Mouse (Mus musculus): ENCODE data around the gene Acap3. TPM values are rescaled to one million over a fixed set of nuclear protein-coding genes. Genes with fewer than 3 reads are reported as not detected.

Acap3 gene
- polyA plus RNA-seq, 1 experiment: 31.0 TPM

DNA sequence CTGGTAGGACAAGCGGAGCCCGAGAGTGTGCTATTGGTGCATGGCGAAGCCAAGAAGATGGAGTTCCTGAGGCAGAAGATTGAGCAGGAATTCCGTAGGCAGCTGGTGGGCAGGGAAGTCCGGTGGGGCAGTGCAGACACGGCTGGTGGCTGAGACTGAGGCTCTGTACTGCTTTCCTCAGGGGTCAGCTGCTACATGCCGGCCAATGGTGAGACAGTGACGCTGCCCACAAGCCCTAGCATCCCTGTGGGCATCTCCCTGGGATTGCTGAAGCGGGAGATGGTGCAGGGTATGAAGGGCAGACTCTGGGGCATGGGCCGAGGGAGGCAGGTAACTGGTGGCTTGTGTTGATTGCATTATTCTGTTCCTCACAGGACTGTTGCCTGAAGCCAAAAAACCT, 3.9 kb upstream of the Acap3 start:
- peaks cover 42% of the 10 kb centered on the region for H3K36me3 ChIP-seq (ENCODE audit: control insufficient read depth, insufficient read depth)

DNA sequence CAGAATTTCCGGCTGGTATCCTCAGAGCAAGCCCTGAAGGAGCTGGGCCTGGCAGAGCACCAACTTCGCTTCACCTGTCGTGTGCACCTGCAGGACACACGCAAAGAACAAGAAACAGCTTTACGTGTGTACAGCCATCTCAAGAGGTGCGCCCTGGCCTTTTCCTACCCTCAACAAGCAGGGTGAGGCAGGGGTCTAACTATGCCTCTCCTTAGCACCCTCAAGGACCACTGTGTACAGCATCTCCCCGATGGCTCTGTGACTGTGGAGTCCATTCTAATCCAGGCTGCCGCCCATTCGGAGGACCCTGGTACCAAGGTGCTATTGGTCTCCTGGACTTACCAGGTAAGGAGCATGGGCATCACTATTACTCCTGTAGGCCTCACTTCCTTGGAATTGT, 3.4 kb upstream of the Acap3 start:
- peaks cover 36% of the 10 kb centered on the region for H3K79me2 ChIP-seq (ENCODE audit: control insufficient read depth, insufficient read depth)
- H3ac ChIP-seq (ENCODE audit: control insufficient read depth, insufficient read length, low read depth): no peak overlapping the region
- no peak overlapping the region for H3K4me3 ChIP-seq (ENCODE audit: insufficient read depth, poor library complexity, severe bottlenecking)
- peaks cover 42% of the 10 kb centered on the region for H3K36me3 ChIP-seq (ENCODE audit: control insufficient read depth, insufficient read depth)
- H3K27me3 ChIP-seq (ENCODE audit: control insufficient read depth, insufficient read depth, insufficient read length): no peaks in the 10 kb centered on the region
- TF ChIP-seq MAX (IDR thresholded peaks at IDR 0.05) (no peak), USF1 (IDR thresholded peaks at IDR 0.05; ENCODE audit: low read depth) (no peak)
- H3K79me3 ChIP-seq (ENCODE audit: low read depth): peaks cover 14% of the 10 kb centered on the region

More for the DNA sequence above, 3.9 kb upstream of the Acap3 start:
- no peaks in the 10 kb centered on the region for H3K27me3 ChIP-seq (ENCODE audit: control insufficient read depth, insufficient read depth, insufficient read length)
- TF ChIP-seq MYOD1 (IDR thresholded peaks at IDR 0.05; ENCODE audit: control insufficient read depth, insufficient read length, low read depth): no peak
- no peak for TF ChIP-seq MYOG (IDR thresholded peaks at IDR 0.05; ENCODE audit: control insufficient read depth, extremely low read depth, insufficient read length)
- no peak for TF ChIP-seq USF1 (IDR thresholded peaks at IDR 0.05; ENCODE audit: low read depth)
- no peak for TF ChIP-seq FOSL1 (IDR thresholded peaks at IDR 0.05; ENCODE audit: insufficient read depth, low read length, poor library complexity, severe bottlenecking)
- TF ChIP-seq CTCF (IDR thresholded peaks at IDR 0.05; ENCODE audit: control insufficient read depth, insufficient read depth, insufficient read length): no peak
- TF ChIP-seq CEBPB (IDR thresholded peaks at IDR 0.05; ENCODE audit: low read depth): no peak
- TF ChIP-seq MAX (IDR thresholded peaks at IDR 0.05): no peak
- peaks cover 31% of the 10 kb centered on the region for H3K79me2 ChIP-seq (ENCODE audit: control insufficient read depth, insufficient read depth)
- peaks cover 9% of the 10 kb centered on the region for H3K79me3 ChIP-seq (ENCODE audit: low read depth)
- H3ac ChIP-seq (ENCODE audit: control insufficient read depth, insufficient read length, low read depth): no peak overlapping the region
- no peak overlapping the region for H3K4me3 ChIP-seq (ENCODE audit: insufficient read depth, poor library complexity, severe bottlenecking)

DNA sequence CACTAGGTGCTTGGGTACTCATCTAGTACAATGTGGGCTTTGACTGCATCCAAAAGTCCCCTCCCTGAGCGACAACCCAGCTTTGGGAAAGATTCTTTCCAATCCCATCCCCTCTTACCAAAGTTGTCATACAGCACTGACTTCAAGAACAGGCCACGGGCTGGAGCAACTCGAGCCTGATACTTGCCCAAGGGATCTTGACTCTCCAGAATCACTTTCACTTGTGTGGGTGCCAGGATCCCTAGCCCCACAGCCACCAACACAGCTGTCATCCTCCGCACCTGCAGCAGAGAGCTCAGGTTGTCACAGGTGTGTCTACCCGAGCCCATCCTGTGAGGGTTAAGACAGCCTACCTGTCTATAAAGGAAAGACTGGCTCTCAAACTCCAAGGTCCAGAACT, 2.3 kb upstream of the Acap3 start:
- Histone ChIP-seq H3K36me3 (ENCODE audit: control insufficient read depth, insufficient read depth) (peaks cover 42% of the 10 kb centered on the region), H3K79me3 (ENCODE audit: low read depth) (peaks cover 22% of the 10 kb centered on the region), H3ac (ENCODE audit: control insufficient read depth, insufficient read length, low read depth) (no peak overlapping the region), H3K4me3 (ENCODE audit: insufficient read depth, poor library complexity, severe bottlenecking) (no peak overlapping the region), H3K27me3 (ENCODE audit: control insufficient read depth, insufficient read depth, insufficient read length) (no peaks in the 10 kb centered on the region), H3K79me2 (ENCODE audit: control insufficient read depth, insufficient read depth) (peaks cover 47% of the 10 kb centered on the region)
- no peak for TF ChIP-seq MAX (IDR thresholded peaks at IDR 0.05)
- no peak for TF ChIP-seq USF1 (IDR thresholded peaks at IDR 0.05; ENCODE audit: low read depth)
- no peak for TF ChIP-seq MYOG (IDR thresholded peaks at IDR 0.05; ENCODE audit: control insufficient read depth, extremely low read depth, insufficient read length)
- TF ChIP-seq CTCF (IDR thresholded peaks at IDR 0.05; ENCODE audit: control insufficient read depth, insufficient read depth, insufficient read length): no peak
- TF ChIP-seq FOSL1 (IDR thresholded peaks at IDR 0.05; ENCODE audit: insufficient read depth, low read length, poor library complexity, severe bottlenecking): no peak
- TF ChIP-seq CEBPB (IDR thresholded peaks at IDR 0.05; ENCODE audit: low read depth): no peak
- no peak for TF ChIP-seq MYOD1 (IDR thresholded peaks at IDR 0.05; ENCODE audit: control insufficient read depth, insufficient read length, low read depth)

DNA sequence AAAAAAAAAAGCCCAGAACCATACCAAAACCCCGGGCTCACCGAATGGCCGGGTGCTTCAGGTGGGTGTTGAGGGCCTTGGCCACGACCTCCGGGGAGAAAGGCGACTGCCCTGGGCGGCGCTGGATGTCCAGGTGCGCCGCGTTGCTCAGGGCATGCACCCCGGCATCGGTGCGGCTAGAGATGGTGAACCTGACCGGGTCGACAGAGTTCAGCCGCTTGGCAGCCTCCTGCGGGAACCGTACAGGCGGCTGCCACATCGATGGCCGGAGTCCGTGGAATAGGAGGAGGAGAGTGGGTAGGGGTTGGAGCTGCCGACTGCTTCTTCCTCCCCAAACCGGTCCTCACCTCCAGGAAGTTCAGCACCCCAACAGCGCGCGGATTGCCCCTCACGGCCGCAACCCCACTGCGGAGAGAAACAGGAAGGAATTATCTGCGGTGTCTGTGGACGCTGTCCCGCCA, 581 bp upstream of the Acap3 start:
- Histone ChIP-seq H3K79me3 (ENCODE audit: low read depth) (peaks cover 37% of the 10 kb centered on the region), H3K27me3 (ENCODE audit: control insufficient read depth, insufficient read depth, insufficient read length) (no peaks in the 10 kb centered on the region)
- no peak for TF ChIP-seq CEBPB (IDR thresholded peaks at IDR 0.05; ENCODE audit: low read depth)
- no peak for TF ChIP-seq CTCF (IDR thresholded peaks at IDR 0.05; ENCODE audit: control insufficient read depth, insufficient read depth, insufficient read length)
- no peak for TF ChIP-seq MYOD1 (IDR thresholded peaks at IDR 0.05; ENCODE audit: control insufficient read depth, insufficient read length, low read depth)
- no peak for TF ChIP-seq MYOG (IDR thresholded peaks at IDR 0.05; ENCODE audit: control insufficient read depth, extremely low read depth, insufficient read length)
- no peak for TF ChIP-seq FOSL1 (IDR thresholded peaks at IDR 0.05; ENCODE audit: insufficient read depth, low read length, poor library complexity, severe bottlenecking)
- no peak for TF ChIP-seq MAX (IDR thresholded peaks at IDR 0.05)
- TF ChIP-seq USF1 (IDR thresholded peaks at IDR 0.05; ENCODE audit: low read depth): no peak

DNA sequence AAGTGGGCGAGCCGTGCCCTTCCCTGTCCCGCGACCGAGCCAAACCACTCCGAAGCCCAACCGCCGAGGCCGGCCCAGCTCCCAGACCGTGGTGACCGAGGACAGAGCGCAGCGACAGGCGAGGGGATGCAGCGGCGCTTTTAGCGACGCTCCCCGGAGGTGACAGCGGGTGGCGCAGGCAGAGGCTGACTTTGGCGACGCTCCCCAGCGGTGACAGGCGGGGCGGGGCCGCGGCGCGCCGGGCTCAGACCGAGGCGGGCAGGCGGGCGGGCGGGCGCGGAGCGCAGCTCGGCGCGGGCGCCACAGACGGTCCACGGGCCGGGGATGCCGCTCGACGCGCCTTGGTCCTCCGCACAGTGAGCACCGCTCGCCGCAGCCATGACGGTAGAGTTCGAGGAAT, 395 bp downstream of the Acap3 start:
- TF ChIP-seq MYOG (IDR thresholded peaks at IDR 0.05; ENCODE audit: control insufficient read depth, extremely low read depth, insufficient read length): no peak
- TF ChIP-seq USF1 (IDR thresholded peaks at IDR 0.05; ENCODE audit: low read depth): no peak
- TF ChIP-seq MAX (IDR thresholded peaks at IDR 0.05): no peak
- TF ChIP-seq CEBPB (IDR thresholded peaks at IDR 0.05; ENCODE audit: low read depth): no peak
- no peak for TF ChIP-seq FOSL1 (IDR thresholded peaks at IDR 0.05; ENCODE audit: insufficient read depth, low read length, poor library complexity, severe bottlenecking)
- TF ChIP-seq CTCF (IDR thresholded peaks at IDR 0.05; ENCODE audit: control insufficient read depth, insufficient read depth, insufficient read length): no peak
- TF ChIP-seq MYOD1 (IDR thresholded peaks at IDR 0.05; ENCODE audit: control insufficient read depth, insufficient read length, low read depth): no peak

More for the DNA sequence above, 581 bp upstream of the Acap3 start:
- H3K36me3 ChIP-seq (ENCODE audit: control insufficient read depth, insufficient read depth): peaks cover 34% of the 10 kb centered on the region
- H3K79me2 ChIP-seq (ENCODE audit: control insufficient read depth, insufficient read depth): peaks cover 65% of the 10 kb centered on the region
- H3K4me3 ChIP-seq (ENCODE audit: insufficient read depth, poor library complexity, severe bottlenecking): peak overlapping the region; percentile 85
- peak overlapping the region; percentile 93 for H3ac ChIP-seq (ENCODE audit: control insufficient read depth, insufficient read length, low read depth)

More for the DNA sequence above, 395 bp downstream of the Acap3 start:
- Histone ChIP-seq H3K79me2 (ENCODE audit: control insufficient read depth, insufficient read depth) (peaks cover 73% of the 10 kb centered on the region), H3K27me3 (ENCODE audit: control insufficient read depth, insufficient read depth, insufficient read length) (no peaks in the 10 kb centered on the region), H3K79me3 (ENCODE audit: low read depth) (peaks cover 44% of the 10 kb centered on the region), H3ac (ENCODE audit: control insufficient read depth, insufficient read length, low read depth) (peak overlapping the region; percentile 70), H3K4me3 (ENCODE audit: insufficient read depth, poor library complexity, severe bottlenecking) (peak overlapping the region; percentile 85), H3K36me3 (ENCODE audit: control insufficient read depth, insufficient read depth) (peaks cover 35% of the 10 kb centered on the region)

Measured in C2C12 (cell line).